Mouse (Mus musculus) heart, adult 18-20 months (tissue): ENCODE results near the gene Pgpep1. TPM values are rescaled to one million over a fixed set of nuclear protein-coding genes. Genes with fewer than 3 reads are reported as not detected.

Experiments
- DNase-seq, 2 experiments: peaks; one replicate each; pipeline ENCODE4 v3.0.0; 2021 to 2022; ENCODE audit warnings: mixed read lengths in 1 of 2
- total RNA-seq, 2 experiments: library from RNA; stranded (reverse); gene quantifications; 2 replicates each; pipeline ENCODE4 v1.2.3; 2021

The Pgpep1 gene
- total RNA-seq, 2 experiments from 2014 or later, result 40.5 to 41.1 TPM

GRCm38 (mm10) chr8:70608749-70609367 lies 51.3 kb downstream of the Pgpep1 start, which contains the start of gene Ssbp4:
Gene Ssbp4 (minus strand): TSS chr8:70608872.
- no peak for DNase-seq

DNA sequence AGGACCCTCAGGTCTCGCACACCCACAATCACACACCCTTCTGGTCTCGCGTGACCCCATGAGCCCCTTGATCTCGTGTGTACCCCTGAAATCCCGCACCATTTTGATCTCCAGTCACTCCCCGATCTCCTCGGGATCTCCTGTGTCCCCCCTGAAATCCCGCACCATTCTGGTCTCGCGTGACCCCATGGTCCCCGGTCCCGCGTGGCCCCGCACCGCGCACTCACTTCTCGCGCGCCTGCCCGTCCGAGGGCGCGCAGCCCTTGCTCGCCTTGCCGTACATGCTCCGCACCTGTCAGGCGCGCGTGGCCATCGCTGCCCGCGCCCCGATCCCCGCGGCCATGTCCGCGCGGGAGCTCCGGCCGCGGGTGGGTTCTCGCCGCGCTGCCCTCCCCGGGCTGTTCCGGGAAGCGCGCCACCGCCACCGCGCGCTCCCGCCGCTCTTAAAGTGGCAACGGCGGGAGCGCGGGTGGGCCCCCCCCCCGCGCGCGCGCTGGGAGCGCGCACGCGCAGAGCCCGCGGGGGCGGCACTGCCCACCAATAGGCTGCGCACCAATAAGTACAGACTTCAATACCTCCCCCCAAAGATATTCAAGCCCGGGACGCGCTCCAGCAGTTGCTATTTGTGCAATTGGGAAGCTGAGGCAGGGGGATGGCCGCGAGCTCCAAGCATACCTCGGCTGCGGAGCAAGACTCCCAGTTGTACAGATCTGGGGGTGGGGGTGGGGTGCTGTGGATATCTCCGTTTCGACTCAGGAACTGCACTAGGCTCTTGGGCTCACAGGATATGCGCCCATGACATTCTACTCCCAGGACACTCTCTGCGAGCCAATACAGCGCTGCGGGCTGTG lies 52.1 kb downstream of the Pgpep1 start:
- peak; percentile 67 to 76 for DNase-seq

DNA sequence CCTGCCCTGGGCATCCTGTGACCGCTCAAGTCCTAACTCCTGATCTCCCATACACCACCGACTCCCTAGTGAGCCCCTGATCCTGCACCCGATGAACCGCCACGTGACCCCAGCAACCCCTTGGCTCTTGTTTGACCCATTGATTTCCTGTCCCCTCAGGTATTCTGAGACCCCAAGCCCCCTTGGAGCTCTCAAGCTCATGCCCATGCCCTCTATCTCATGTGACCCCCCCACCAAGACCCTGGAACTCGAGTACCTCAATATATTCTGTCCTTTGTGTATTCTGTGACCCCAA lies 52.6 kb downstream of the Pgpep1 start:
- peak in 1 of 2 experiments; percentile 55 for DNase-seq

DNA sequence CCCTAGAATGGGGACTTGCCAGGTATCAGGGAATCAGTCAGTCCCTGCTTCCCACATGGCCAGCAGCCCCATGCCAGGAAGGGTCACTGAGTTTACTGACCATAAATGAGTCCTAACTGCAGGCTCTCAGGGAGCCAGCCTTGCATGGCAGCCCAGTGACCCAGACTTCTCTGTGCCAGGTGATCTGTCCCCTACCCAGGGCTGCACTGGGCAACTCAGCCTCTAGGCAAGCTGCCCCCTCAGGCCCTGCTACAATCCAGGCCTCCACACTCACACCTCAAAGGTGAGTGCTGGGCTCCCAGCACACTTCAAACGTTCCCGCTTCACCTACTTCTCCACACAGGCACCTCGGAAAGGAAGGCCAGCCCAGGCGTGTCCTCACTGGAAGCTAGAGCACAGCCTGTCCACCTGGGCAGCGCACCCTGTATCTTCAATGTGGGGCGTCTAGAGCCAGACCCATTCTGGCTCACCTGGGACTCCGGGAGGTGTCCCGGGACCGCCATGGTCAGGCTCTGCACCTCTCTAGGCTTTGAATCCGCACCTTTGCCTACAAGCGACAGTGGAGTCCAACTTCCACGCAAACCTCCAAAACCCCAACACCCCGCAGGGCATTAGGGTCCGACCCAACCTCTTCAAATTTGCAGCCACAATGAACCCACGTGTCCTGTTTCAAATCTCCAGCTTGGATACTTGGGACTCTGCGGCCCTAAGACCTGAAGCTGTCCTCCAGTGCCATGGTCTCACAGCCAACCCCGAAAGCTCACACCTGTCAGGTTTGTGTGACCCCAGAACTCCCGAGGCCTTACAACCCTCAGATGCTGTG lies 53.2 kb downstream of the Pgpep1 start:
- peak in 1 of 2 experiments; percentile 17 for DNase-seq

DNA sequence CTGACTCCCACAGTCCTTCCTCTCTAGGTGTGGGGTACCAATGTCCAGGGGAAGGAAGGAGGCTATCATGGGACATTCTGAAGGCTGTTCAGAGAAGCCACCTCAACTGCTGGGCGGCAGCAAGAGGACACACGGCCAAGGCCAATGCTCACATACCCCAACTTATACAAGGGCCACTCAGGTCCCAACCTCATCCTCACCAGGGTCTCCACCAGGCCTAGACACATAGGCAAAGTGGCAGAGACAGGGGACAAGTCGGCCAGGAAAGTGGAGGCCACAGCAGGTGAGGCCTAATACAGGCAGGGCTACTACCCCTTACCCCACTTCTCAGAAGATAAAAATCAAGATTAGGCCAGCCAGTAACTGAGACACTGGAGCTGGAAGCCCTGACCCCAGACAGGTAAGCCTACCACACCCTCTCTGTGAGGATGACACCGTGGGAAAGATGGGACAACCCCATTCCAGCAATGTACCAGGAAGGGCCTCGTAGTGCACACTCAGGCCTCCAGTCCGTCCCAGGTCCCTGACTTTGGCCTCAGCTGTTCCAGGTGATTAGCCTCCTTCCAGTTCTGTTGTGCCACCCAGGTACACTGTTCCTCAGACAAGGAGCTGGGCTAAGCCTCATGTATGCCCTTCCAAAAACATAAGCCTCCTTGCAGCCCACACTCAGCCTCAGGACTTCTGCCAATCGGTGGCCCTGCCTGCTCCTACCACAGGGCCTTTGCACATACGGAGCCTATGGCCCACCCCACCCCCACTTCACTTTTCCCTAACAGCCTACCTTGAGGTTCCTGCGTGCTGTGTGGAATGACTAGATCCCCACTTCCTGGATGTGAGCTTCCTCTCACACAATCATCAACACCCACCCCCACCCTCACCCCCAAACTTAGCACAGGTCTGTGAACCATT lies 54.1 kb downstream of the Pgpep1 start:
- peak in 1 of 2 experiments; percentile 10 for DNase-seq

DNA sequence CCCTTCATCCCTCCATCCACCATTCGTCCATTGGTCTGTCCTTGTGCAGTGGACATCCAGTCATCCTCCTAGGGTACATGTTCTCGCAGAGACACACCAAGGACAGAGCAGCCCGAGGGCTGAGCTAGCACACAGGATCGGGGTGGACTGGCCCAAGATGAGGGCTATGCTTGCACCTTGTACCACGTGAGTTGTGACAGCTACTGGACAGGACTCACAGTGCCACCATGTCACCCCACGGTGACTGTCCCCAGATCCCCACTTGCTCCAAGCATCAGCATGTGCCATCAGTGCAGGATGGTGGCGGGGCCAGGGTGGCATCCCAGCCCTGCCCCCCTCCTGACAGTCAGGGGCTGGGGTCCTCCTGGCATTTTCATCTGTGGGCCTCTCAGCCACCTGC lies 55.6 kb downstream of the Pgpep1 start:
- DNase-seq, result no peak

DNA sequence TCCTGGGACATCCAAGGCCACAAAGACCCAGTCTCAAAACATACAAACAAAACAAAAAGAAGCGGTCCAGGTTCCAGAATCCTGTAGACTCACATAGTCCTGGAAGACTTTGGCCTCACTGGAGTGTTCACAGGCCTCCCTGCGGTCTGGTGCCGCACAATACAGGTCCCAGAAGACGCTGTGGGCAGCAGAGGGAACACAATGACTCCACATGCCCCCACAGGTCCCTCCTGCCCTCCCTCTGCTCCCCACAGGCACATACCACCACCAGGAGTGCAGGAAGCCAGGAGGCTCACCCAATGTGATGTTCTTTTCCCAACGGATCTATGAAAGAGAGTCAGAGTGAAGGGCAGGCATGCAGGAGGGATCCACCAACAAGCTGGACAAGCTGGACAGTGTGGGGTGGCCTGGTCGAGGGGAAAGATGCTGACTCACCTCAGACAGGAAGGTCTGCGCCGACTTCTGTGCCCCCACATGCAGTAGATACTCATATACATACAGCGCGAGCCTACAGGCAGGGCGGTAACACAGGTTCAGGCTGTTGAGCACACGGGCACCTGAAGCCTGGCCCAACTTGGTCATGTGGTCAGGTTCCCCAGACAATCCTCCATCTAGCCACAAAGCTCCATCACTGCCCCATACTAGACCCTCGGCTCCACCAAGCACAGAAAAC lies 57.9 kb downstream of the Pgpep1 start:
- DNase-seq, result no peak

- peak; percentile 75 to 80 for DNase-seq
Observed at GRCm38 (mm10) chr8:70601271-70601649, 58.9 kb downstream of the Pgpep1 start.

DNA sequence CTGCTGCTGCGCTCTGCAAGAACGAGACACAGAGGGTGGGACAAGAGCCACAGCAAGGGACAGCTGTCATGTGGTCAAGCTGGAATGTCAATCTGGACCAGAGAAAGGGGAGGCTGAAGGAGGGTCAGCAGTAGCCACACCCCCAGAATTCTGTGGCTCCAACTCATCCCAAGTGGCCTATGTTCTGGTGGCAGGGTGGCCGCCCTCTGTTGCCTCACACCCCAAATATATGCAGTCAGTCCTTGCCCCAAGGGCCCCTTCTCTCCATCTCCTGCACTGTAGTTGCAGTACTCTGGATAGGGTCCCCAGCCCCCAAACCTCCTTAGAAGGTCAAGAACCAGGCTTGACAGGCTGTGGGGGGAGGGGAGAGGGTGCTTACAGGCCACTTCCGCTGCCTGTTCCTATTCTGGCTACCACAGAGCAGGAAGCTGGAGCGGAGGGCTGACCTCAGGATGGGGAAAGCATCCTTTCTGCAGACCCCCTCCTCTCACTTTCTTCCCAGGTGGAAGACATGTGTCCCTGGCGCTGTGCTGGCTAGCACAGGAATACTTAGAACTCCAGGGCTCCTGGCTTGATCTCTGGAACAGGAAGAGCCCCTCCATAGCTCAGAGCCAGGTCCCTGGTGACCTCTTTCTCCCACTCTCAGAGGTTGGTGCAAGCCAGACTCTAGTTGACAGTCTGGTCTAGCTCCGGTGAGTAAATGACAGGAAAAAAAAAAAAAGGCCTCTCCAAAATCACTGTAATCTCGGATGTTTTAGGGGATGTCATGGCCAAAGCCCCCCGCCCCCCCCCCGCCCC lies 59.5 kb downstream of the Pgpep1 start:
- DNase-seq, result peak; percentile 54 to 59

- no peak for DNase-seq
Observed at GRCm38 (mm10) chr8:70599507-70600290, 60.5 kb downstream of the Pgpep1 start.

- peak in 1 of 2 experiments; percentile 20 for DNase-seq
Observed at GRCm38 (mm10) chr8:70598722-70599121, 61.5 kb downstream of the Pgpep1 start.

GRCm38 (mm10) chr8:70598283-70598682 lies 61.9 kb downstream of the Pgpep1 start:
- DNase-seq, result peak; percentile 69 to 80

GRCm38 (mm10) chr8:70597417-70598272 lies 62.5 kb downstream of the Pgpep1 start:
- DNase-seq, result no peak

- no peak for DNase-seq
Observed at GRCm38 (mm10) chr8:70596775-70597416, 63.3 kb downstream of the Pgpep1 start.
